Mouse (Mus musculus) erythroblast, embryonic 14.5 days (primary cell): ENCODE results near the gene Otud5. TPM values are rescaled to one million over a fixed set of nuclear protein-coding genes. Genes with fewer than 3 reads are reported as not detected.
A peak's percentile ranks its signal among the peaks of the same experiment; 100 is the strongest.
"Not testable (repeated sequence)": the region's sequence is repeated elsewhere in the genome, so short reads cannot be mapped to it uniquely, and the experiment has no call there.

Experiments used
- H3K27me3 ChIP-seq: 2 replicates; pipeline ENCODE4 v1.6.1; 2012; ENCODE audit warnings: inconsistent platforms; ENCODE audit not compliant: control insufficient read depth
- H3K36me3 ChIP-seq: 2 replicates; pipeline ENCODE4 v1.6.1; 2012; ENCODE audit warnings: mild to moderate bottlenecking, inconsistent platforms; ENCODE audit not compliant: control insufficient read depth
- H3K4me1 ChIP-seq: 2 replicates; pipeline ENCODE4 v1.6.1; 2012; ENCODE audit warnings: inconsistent platforms; ENCODE audit not compliant: control insufficient read depth
- H3K4me3 ChIP-seq: replicated peaks from 2 replicates; pipeline ENCODE3; 2012; ENCODE audit warnings: moderate library complexity, mild to moderate bottlenecking, inconsistent platforms
- H3K9me3 ChIP-seq: 2 replicates; pipeline ENCODE4 v1.6.1; 2012; ENCODE audit warnings: low read length, inconsistent platforms, mixed read lengths; ENCODE audit not compliant: control insufficient read depth
- GATA1 ChIP-seq: IDR thresholded peaks from 2 replicates; pipeline ENCODE4 v1.6.1; 2012; ENCODE audit warnings: low read length, inconsistent platforms, mixed read lengths
- TAL1 ChIP-seq: IDR thresholded peaks from 3 replicates; pipeline ENCODE4 v1.6.1; 2012; ENCODE audit warnings: low read length, inconsistent platforms, mixed read lengths
- polyA plus RNA-seq: library from polyadenylated mRNA; stranded (reverse); fragments of >175 nt; gene quantifications from 2 replicates; pipeline ENCODE4 v1.2.3, GENCODE M21; 2012

Otud5 gene
- polyA plus RNA-seq: 36.0 and 44.0 TPM in 2 replicates

DNA sequence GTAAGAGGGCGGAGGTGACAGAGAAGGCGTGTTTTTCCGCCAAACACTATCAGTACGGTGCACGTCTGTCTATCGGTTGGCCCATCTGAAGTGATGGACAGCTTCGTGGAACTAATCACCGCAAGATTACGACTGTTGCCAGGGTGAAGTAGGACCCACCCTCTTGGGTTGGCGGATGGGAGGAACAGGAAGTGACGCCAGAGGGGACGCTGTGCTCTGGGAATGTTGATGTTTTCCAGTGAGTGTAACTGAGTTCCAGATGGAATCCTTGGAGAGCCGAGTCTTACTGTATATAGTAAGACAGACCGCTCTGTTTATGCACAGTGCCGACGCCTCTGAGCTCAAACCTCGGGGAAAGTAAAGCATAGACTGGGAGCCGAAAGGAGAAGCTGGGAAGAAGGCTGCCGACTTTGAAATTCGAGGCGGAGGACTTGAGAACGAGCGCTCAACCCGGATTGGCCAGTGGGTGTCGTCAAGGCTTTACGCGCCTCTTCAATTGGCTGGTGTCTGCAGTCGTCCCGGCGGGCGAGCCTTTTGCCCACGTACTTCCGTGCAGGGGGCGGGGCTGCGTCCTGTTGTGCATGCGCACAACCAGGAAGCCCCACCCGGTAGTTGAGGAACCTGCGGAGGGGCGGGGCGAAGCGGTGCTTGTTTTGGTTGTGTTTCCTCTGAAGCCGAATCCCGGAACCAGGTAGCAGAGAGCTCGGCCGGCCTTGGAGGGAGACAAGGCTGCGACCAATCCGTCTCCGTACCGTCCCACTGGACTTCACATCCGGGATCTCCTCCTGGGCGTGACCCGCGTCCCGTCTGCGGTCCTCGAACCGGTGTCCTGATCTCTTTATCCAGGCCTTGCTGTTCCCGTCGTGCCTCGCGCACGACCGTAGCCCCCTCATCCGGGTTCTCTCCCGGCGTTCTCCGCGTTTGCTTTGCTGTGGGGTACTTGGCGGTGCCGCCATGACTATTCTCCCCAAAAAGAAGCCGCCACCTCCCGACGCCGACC, at the start of gene Otud5:
Gene Otud5 (plus strand): TSS at position 202 of the 1,000 bp plus-strand sequence.
- H3K4me1 ChIP-seq: peaks cover 69% of the 10 kb centered on the region
- peaks cover 10% of the 10 kb centered on the region for H3K9me3 ChIP-seq
- H3K36me3 ChIP-seq: peaks cover 39% of the 10 kb centered on the region
- H3K4me3 ChIP-seq: peak within 1 kb of the TSS; percentile 94
- TF ChIP-seq GATA1 (peak; percentile 97), TAL1 (peak; percentile 66)
- H3K27me3 ChIP-seq: no peaks in the 10 kb centered on the region; the same call in 1 of the 2 replicates

GRCm38 (mm10) chrX:7793361-7793760, 47.8 kb upstream of the Otud5 start:
- no peak overlapping the region for H3K4me3 ChIP-seq
- peaks cover 61% of the 10 kb centered on the region for H3K36me3 ChIP-seq
- H3K27me3 ChIP-seq: no peaks in the 10 kb centered on the region
- peaks cover 31% of the 10 kb centered on the region for H3K4me1 ChIP-seq
- 0 out of 2 replicates have a peak, but pooled peaks cover 2% of the 10 kb centered on the region for H3K9me3 ChIP-seq
- TF ChIP-seq GATA1 (no peak), TAL1 (no peak)

DNA sequence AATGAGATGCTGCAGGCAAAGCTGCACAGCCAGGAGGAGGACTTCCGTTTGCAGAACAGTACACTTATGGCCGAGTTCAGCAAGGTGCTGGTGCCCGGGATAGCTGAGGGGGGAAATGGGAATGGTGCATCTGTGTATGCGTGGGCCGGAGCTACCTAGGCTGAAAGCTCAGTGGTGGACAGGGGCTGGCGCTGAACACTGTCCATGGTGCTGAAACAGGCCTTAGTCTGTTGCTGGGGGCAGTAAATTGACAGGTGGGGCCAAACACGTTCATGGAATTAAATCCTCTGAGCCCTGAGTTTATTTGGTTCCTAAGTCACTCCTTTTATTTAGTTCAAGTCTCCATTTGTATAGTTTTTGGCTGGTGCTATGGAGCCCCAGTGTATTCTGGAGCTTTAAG, 46.1 kb upstream of the Otud5 start:
- TF ChIP-seq GATA1 (no peak), TAL1 (no peak)
- Histone ChIP-seq H3K27me3 (no peaks in the 10 kb centered on the region), H3K4me1 (peaks cover 29% of the 10 kb centered on the region), H3K36me3 (peaks cover 77% of the 10 kb centered on the region), H3K9me3 (no peaks in the 10 kb centered on the region), H3K4me3 (no peak overlapping the region)

DNA sequence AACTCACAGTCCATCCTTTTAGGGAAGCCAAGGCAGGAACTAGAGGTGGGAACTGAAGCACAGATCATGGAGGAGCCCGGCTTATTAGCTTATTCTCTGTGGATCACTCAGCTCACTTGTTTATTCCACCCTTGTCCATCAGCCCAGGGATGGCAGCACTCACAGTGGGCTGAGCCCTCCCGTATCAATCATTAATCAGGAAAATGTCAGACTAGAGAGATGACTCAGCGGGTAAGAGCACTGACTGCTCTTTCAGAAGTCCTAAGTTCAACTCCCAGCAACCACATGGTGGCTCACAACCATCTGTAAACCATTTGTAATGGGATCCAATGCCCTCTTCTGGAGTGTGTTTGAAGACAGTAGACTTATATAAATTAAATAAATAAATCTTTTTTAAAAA, 43.8 kb upstream of the Otud5 start:
- H3K36me3 ChIP-seq: peaks cover 87% of the 10 kb centered on the region
- TF ChIP-seq GATA1 (no peak), TAL1 (no peak)

GRCm38 (mm10) chrX:7802157-7802556, 39.0 kb upstream of the Otud5 start:
- not testable (repeated sequence) for H3K4me1 ChIP-seq, H3K27me3 ChIP-seq, H3K4me3 ChIP-seq, H3K9me3 ChIP-seq
- H3K36me3 ChIP-seq: peaks cover 86% of the 10 kb centered on the region

More for the DNA sequence above, 43.8 kb upstream of the Otud5 start:
- peaks cover 13% of the 10 kb centered on the region for H3K4me1 ChIP-seq
- no peak overlapping the region for H3K4me3 ChIP-seq
- H3K9me3 ChIP-seq: no peaks in the 10 kb centered on the region
- H3K27me3 ChIP-seq: no peaks in the 10 kb centered on the region

GRCm38 (mm10) chrX:7815016-7815415, 26.1 kb upstream of the Otud5 start:
- not testable (repeated sequence) for H3K9me3 ChIP-seq, H3K4me1 ChIP-seq, H3K4me3 ChIP-seq, H3K27me3 ChIP-seq
- peaks cover 91% of the 10 kb centered on the region for H3K36me3 ChIP-seq

- H3K4me1 ChIP-seq: peaks cover 11% of the 10 kb centered on the region
- TF ChIP-seq TAL1 (no peak), GATA1 (no peak)
- peaks cover 32% of the 10 kb centered on the region for H3K36me3 ChIP-seq
- peaks cover 8% of the 10 kb centered on the region for H3K9me3 ChIP-seq
- no peak within 1 kb of the TSS for H3K4me3 ChIP-seq
- H3K27me3 ChIP-seq: peaks cover 12% of the 10 kb centered on the region
Measured at GRCm38 (mm10) chrX:7821865-7822779, 19.0 kb upstream of the Otud5 start, which contains the start of gene Kcnd1. Gene Kcnd1, plus strand, starts transcription at chrX:7822289.

GRCm38 (mm10) chrX:7837146-7837545, 4.0 kb upstream of the Otud5 start:
- TF ChIP-seq TAL1 (peak; percentile 58), GATA1 (peak; percentile 72)
- Histone ChIP-seq H3K9me3 (peaks cover 11% of the 10 kb centered on the region), H3K27me3 (no peaks in the 10 kb centered on the region; the same call in 1 of the 2 replicates), H3K4me1 (peaks cover 73% of the 10 kb centered on the region), H3K36me3 (no peaks in the 10 kb centered on the region; the same call in none of the 2 replicates), H3K4me3 (peak overlapping the region; percentile 38)

DNA sequence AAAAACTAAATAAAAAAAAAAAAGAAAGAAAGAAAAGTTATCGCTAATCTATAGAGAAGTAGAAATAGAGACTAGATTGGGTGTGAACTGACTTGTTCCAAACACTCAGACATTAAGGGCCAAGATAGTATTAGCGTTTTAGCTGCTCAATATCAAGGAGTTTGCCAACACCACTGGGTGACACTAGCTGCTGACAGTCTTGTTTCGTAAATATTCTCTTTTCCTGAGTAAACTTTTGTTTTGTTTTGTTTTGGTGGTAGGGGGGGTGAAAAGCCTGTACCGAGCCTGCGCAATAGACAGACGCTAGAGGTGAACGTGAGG, 362 bp upstream of the Otud5 start:
- H3K9me3 ChIP-seq: peaks cover 12% of the 10 kb centered on the region
- H3K4me1 ChIP-seq: peaks cover 71% of the 10 kb centered on the region
- peaks cover 32% of the 10 kb centered on the region for H3K36me3 ChIP-seq
- peak overlapping the region; percentile 94 for H3K4me3 ChIP-seq
- H3K27me3 ChIP-seq: no peaks in the 10 kb centered on the region; the same call in 1 of the 2 replicates
- no peak for TF ChIP-seq TAL1
- no peak for TF ChIP-seq GATA1
